Mouse (Mus musculus): ENCODE data around the gene H2-DMb1. TPM values are rescaled to one million over a fixed set of nuclear protein-coding genes. Genes with fewer than 3 reads are reported as not detected.

Gene H2-DMb1
- polyA plus RNA-seq, 2 experiments, result 0.79 to 1.2 TPM

DNA sequence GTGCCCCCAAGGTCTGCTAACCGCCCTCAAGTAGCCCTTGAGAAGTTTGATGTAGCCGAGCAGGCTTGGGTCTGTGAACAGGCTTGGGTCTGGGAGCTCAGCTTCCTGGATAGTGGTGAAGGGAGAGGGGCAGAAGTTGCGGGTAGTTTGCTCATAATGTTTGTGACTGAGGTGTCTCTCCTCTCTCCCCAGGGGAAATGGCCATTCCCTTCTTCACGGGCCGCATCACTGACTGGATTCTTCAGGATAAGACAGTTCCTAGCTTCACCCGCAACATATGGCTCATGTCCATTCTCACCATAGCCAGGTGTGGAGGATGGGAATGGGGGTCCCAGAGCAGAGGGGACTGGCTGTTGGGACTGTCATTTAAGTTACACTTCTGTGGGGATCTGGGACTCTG lies 36.1 kb downstream of the H2-DMb1 start:
- no peaks in the 10 kb centered on the region for H3K4me1 ChIP-seq (replicated peaks; ENCODE audit: control insufficient read depth in 2 of 2, insufficient read depth in 2 of 2, low read length in 1 of 2)
- no peak overlapping the region for H3K4me3 ChIP-seq (ENCODE audit: insufficient read depth in 1 of 2, low read depth in 2 of 2, low read length in 2 of 2)
- H3K9me3 ChIP-seq (ENCODE audit: control insufficient read depth, low read length), result no peaks in the 10 kb centered on the region
- H3K9ac ChIP-seq (replicated peaks), result no peak overlapping the region
- 60% methylated on average over 6 of the region's 6 CpGs for WGBS (ENCODE audit: insufficient replicate concordance)
- no peak for ATAC-seq (ENCODE audit: insufficient read depth)
- H3K4me2 ChIP-seq (ENCODE audit: low read depth), result no peak overlapping the region
- no peak for DNase-seq (ENCODE audit: low read depth in 3 of 3, low spot score in 3 of 3)
- H3K36me3 ChIP-seq (replicated peaks; ENCODE audit: control insufficient read depth, insufficient read depth, low read depth), result no peaks in the 10 kb centered on the region
- H3K27ac ChIP-seq, result no peak overlapping the region
- H3K27me3 ChIP-seq (ENCODE audit: control insufficient read depth, insufficient read depth, low read length), result peaks cover 7% of the 10 kb centered on the region; the same call in 1 of the 2 replicates
- TF ChIP-seq CTCF (IDR thresholded peaks at IDR 0.05; ENCODE audit: low read depth) (no peak), EP300 (IDR thresholded peaks at IDR 0.05; ENCODE audit: low read depth) (no peak)

DNA sequence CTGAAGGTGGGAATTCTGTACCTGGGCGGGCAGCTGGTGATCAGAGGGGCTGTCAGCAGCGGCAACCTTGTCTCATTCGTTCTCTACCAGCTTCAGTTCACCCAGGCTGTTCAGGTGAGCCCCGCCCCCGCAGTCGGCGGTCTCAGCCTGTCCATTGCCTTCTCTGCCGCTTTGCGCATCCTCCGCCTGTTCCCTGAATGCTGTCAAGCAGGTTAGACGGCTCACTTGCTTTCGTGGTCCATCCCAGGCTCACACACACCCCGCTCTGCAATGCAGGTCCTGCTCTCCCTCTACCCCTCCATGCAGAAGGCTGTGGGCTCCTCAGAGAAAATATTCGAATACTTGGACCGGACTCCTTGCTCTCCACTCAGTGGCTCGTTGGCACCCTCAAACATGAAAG lies 40.0 kb downstream of the H2-DMb1 start:
- no peak overlapping the region for H3K4me2 ChIP-seq (ENCODE audit: low read depth)
- H3K27me3 ChIP-seq (ENCODE audit: control insufficient read depth, insufficient read depth, low read length), result peaks cover 26% of the 10 kb centered on the region

DNA sequence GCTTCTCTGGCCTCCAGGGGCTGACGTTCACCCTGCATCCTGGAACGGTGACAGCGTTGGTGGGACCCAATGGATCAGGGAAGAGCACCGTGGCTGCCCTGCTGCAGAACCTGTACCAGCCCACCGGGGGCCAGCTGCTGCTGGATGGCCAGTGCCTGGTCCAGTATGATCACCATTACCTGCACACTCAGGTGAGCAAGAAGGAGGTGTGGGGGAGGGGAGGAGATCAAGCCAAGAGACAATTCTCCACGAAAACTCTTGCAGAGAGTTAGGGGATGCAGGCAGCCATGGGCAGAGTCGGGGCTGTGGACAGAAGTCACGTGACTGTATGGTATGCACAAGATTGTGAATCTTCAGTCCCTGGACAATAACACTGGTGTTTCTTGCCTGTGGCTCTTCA lies 40.6 kb downstream of the H2-DMb1 start:
- no peak overlapping the region for H3K9ac ChIP-seq (replicated peaks)
- no peaks in the 10 kb centered on the region for H3K36me3 ChIP-seq (replicated peaks; ENCODE audit: control insufficient read depth, insufficient read depth, low read depth)
- H3K4me2 ChIP-seq (ENCODE audit: low read depth), result no peak overlapping the region
- DNase-seq (ENCODE audit: low read depth in 3 of 3, low spot score in 3 of 3) (no peak), ATAC-seq (ENCODE audit: insufficient read depth) (no peak)
- peaks cover 28% of the 10 kb centered on the region for H3K27me3 ChIP-seq (ENCODE audit: control insufficient read depth, insufficient read depth, low read length)
- H3K4me3 ChIP-seq (ENCODE audit: insufficient read depth in 1 of 2, low read depth in 2 of 2, low read length in 2 of 2), result no peak overlapping the region
- H3K27ac ChIP-seq, result no peak overlapping the region
- 52% methylated on average over 8 of the region's 8 CpGs for WGBS (ENCODE audit: insufficient replicate concordance)
- no peaks in the 10 kb centered on the region for H3K9me3 ChIP-seq (ENCODE audit: control insufficient read depth, low read length)
- no peak for TF ChIP-seq CTCF (IDR thresholded peaks at IDR 0.05; ENCODE audit: low read depth)
- no peak for TF ChIP-seq EP300 (IDR thresholded peaks at IDR 0.05; ENCODE audit: low read depth)
- H3K4me1 ChIP-seq (replicated peaks; ENCODE audit: control insufficient read depth in 2 of 2, insufficient read depth in 2 of 2, low read length in 1 of 2), result no peaks in the 10 kb centered on the region

More for the DNA sequence above, 40.0 kb downstream of the H2-DMb1 start:
- H3K4me3 ChIP-seq (ENCODE audit: insufficient read depth in 1 of 2, low read depth in 2 of 2, low read length in 2 of 2), result no peak overlapping the region
- DNase-seq (ENCODE audit: low read depth in 3 of 3, low spot score in 3 of 3) (no peak), ATAC-seq (ENCODE audit: insufficient read depth) (no peak)
- no peak overlapping the region for H3K27ac ChIP-seq
- no peak for TF ChIP-seq EP300 (IDR thresholded peaks at IDR 0.05; ENCODE audit: low read depth)
- no peak for TF ChIP-seq CTCF (IDR thresholded peaks at IDR 0.05; ENCODE audit: low read depth)
- H3K9me3 ChIP-seq (ENCODE audit: control insufficient read depth, low read length), result no peaks in the 10 kb centered on the region
- no peak overlapping the region for H3K9ac ChIP-seq (replicated peaks)
- H3K36me3 ChIP-seq (replicated peaks; ENCODE audit: control insufficient read depth, insufficient read depth, low read depth), result no peaks in the 10 kb centered on the region
- WGBS (ENCODE audit: insufficient replicate concordance), result 32% methylated on average over 16 of the region's 16 CpGs
- no peaks in the 10 kb centered on the region for H3K4me1 ChIP-seq (replicated peaks; ENCODE audit: control insufficient read depth in 2 of 2, insufficient read depth in 2 of 2, low read length in 1 of 2)

DNA sequence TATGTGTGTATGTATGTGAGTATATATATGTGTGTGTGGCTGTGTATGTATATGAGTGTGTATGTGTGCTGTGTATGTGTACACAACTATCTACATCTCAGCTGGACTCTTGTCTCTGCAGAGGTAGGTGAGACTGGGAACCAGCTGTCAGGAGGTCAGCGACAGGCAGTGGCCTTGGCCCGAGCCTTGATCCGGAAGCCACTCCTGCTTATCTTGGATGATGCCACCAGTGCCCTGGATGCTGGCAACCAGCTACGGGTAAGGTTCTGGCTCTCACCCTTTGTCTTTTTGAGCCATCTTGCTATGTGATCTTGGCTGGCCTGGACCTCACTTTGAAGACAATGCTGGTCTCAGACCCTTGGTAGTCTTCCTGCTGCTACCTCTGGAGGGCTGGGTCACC lies 41.9 kb downstream of the H2-DMb1 start:
- no peak overlapping the region for H3K27ac ChIP-seq
- H3K9me3 ChIP-seq (ENCODE audit: control insufficient read depth, low read length), result no peaks in the 10 kb centered on the region
- H3K27me3 ChIP-seq (ENCODE audit: control insufficient read depth, insufficient read depth, low read length), result peaks cover 34% of the 10 kb centered on the region
- no peak for TF ChIP-seq EP300 (IDR thresholded peaks at IDR 0.05; ENCODE audit: low read depth)
- no peak for TF ChIP-seq CTCF (IDR thresholded peaks at IDR 0.05; ENCODE audit: low read depth)
- H3K9ac ChIP-seq (replicated peaks), result no peak overlapping the region
- H3K4me2 ChIP-seq (ENCODE audit: low read depth), result no peak overlapping the region
- H3K4me3 ChIP-seq (ENCODE audit: insufficient read depth in 1 of 2, low read depth in 2 of 2, low read length in 2 of 2), result no peak overlapping the region
- no peaks in the 10 kb centered on the region for H3K36me3 ChIP-seq (replicated peaks; ENCODE audit: control insufficient read depth, insufficient read depth, low read depth)
- DNase-seq (ENCODE audit: low read depth in 3 of 3, low spot score in 3 of 3) (no peak), ATAC-seq (ENCODE audit: insufficient read depth) (no peak)
- no peaks in the 10 kb centered on the region for H3K4me1 ChIP-seq (replicated peaks; ENCODE audit: control insufficient read depth in 2 of 2, insufficient read depth in 2 of 2, low read length in 1 of 2)
- WGBS (ENCODE audit: insufficient replicate concordance), result 63% methylated on average over 4 of the region's 4 CpGs

DNA sequence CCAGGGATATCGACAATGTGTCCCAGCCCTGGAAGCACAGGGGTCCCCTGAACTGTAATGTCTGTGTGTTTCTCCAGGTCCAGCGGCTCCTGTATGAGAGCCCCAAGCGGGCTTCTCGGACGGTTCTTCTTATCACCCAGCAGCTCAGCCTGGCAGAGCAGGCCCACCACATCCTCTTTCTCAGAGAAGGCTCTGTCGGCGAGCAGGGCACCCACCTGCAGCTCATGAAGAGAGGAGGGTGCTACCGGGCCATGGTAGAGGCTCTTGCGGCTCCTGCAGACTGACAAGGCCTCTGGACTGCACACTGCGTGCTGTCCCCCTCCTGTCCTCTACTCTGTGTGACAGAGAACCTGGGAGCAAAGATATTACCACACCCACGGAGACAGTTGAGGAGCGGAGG lies 43.6 kb downstream of the H2-DMb1 start:
- Histone ChIP-seq H3K4me3 (ENCODE audit: insufficient read depth in 1 of 2, low read depth in 2 of 2, low read length in 2 of 2) (no peak overlapping the region), H3K27me3 (ENCODE audit: control insufficient read depth, insufficient read depth, low read length) (peaks cover 34% of the 10 kb centered on the region), H3K27ac (no peak overlapping the region), H3K9ac (replicated peaks) (no peak overlapping the region), H3K4me2 (ENCODE audit: low read depth) (no peak overlapping the region), H3K9me3 (ENCODE audit: control insufficient read depth, low read length) (no peaks in the 10 kb centered on the region), H3K4me1 (replicated peaks; ENCODE audit: control insufficient read depth in 2 of 2, insufficient read depth in 2 of 2, low read length in 1 of 2) (no peaks in the 10 kb centered on the region), H3K36me3 (replicated peaks; ENCODE audit: control insufficient read depth, insufficient read depth, low read depth) (no peaks in the 10 kb centered on the region)
- TF ChIP-seq CTCF (IDR thresholded peaks at IDR 0.05; ENCODE audit: low read depth) (no peak), EP300 (IDR thresholded peaks at IDR 0.05; ENCODE audit: low read depth) (no peak)
- DNase-seq (ENCODE audit: low read depth in 3 of 3, low spot score in 3 of 3), result no peak
- 11% methylated on average over 12 of the region's 12 CpGs for WGBS (ENCODE audit: insufficient replicate concordance)
- 0 out of 2 replicates have a peak, but pooled peaks have one; percentile 18 for ATAC-seq (ENCODE audit: insufficient read depth)

All from liver, embryonic 14.5 days (tissue).